Mouse (Mus musculus): ENCODE data around the gene Srpk1. TPM values are rescaled to one million over a fixed set of nuclear protein-coding genes. Genes with fewer than 3 reads are reported as not detected.
A peak's percentile ranks its signal among the peaks of the same experiment; 100 is the strongest.

Srpk1 gene
- 68.5 and 70.7 TPM in 2 replicates for polyA plus RNA-seq (2012; rRNA removed)

DNA sequence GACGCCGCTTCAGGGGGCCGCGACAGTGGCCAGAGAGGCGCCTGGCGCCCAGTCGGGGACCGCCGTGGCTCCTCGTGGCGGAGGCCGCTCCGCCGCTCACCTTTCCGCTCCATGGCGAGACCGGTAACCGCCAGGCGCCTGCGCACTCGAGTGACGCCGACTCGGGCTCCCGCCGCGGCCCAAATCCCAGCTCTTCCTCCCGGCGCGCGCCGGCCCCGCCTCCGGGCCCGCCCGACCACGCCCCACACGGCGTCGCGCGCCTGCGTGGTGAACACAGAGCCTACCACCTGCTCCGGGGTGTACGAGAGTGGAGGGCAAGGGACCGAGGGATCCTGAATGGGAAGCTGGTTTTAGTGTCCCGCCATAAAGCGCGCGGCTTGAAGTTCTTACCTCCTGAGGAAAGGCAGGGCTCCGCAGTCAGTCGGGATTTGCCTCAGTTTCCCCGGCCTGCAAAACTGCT is at the start of gene Srpk1:
Gene Srpk1 (minus strand): TSS at position 410 of the 460 bp plus-strand sequence.
- peak within 1 kb of the TSS; percentile 18; the same call in 1 of the 2 replicates for H3K27ac ChIP-seq (ENCODE audit: insufficient read depth, low read length)
- peak within 1 kb of the TSS; percentile 74 for H3K4me3 ChIP-seq (ENCODE audit: insufficient read depth, low read length)
- H3K4me1 ChIP-seq (ENCODE audit: control insufficient read depth, insufficient read depth, low read length) = peaks cover 17% of the 10 kb centered on the region
- no peak for TF ChIP-seq CTCF (IDR thresholded peaks at IDR 0.05; ENCODE audit: extremely low read depth, insufficient read depth, low read length)
- TF ChIP-seq POLR2A (IDR thresholded peaks at IDR 0.05; ENCODE audit: extremely low read depth, insufficient read depth, low read length) = peak; percentile 73

DNA sequence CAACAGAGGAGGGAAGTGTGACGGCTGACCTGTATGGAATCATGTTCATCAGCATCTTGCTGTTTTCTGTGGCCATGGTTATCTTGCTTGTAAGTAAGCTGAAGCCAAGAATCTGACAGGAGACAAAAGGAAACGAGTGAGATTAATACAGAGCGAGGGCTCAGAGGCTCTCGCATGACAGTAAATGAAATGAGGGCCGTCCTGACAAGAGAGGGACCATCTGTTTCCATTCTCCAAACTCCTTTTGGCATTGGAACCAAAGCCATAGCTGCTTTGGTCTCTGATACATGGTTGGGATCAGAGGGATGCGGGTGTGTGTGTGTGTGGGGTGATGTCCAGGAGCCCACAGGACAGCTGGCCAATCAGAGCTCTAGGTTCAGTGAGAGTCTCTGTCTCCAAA is 37.1 kb upstream of the Srpk1 start:
- no peak overlapping the region for H3K27ac ChIP-seq (ENCODE audit: insufficient read depth, low read length)
- H3K4me3 ChIP-seq (ENCODE audit: insufficient read depth, low read length) = no peak overlapping the region
- H3K4me1 ChIP-seq (ENCODE audit: control insufficient read depth, insufficient read depth, low read length) = no peaks in the 10 kb centered on the region
- TF ChIP-seq POLR2A (IDR thresholded peaks at IDR 0.05; ENCODE audit: extremely low read depth, insufficient read depth, low read length) (no peak), CTCF (IDR thresholded peaks at IDR 0.05; ENCODE audit: extremely low read depth, insufficient read depth, low read length) (no peak)

DNA sequence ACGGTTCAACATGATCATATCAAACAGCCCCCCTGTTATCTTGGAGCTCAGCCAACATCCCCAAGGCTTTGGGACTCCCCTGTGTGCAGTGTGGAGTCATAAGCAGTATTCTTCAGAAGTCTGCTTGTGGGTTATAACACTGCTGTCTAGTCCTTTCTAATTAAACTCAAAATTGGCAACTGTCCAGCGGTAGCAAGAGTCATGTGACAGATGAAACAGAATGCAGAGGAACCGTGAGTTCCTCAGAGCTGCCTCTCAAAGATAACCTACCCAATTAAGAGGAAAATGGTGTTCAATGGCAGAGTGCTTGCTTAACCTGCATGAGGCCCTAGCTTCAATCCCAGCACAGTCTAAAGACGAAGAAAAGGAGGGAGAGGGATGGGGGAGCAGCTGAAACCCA is 35.4 kb upstream of the Srpk1 start:
- no peak overlapping the region for H3K4me3 ChIP-seq (ENCODE audit: insufficient read depth, low read length)
- TF ChIP-seq CTCF (IDR thresholded peaks at IDR 0.05; ENCODE audit: extremely low read depth, insufficient read depth, low read length) = no peak
- TF ChIP-seq POLR2A (IDR thresholded peaks at IDR 0.05; ENCODE audit: extremely low read depth, insufficient read depth, low read length) = no peak
- no peak overlapping the region for H3K27ac ChIP-seq (ENCODE audit: insufficient read depth, low read length)
- no peaks in the 10 kb centered on the region for H3K4me1 ChIP-seq (ENCODE audit: control insufficient read depth, insufficient read depth, low read length)

DNA sequence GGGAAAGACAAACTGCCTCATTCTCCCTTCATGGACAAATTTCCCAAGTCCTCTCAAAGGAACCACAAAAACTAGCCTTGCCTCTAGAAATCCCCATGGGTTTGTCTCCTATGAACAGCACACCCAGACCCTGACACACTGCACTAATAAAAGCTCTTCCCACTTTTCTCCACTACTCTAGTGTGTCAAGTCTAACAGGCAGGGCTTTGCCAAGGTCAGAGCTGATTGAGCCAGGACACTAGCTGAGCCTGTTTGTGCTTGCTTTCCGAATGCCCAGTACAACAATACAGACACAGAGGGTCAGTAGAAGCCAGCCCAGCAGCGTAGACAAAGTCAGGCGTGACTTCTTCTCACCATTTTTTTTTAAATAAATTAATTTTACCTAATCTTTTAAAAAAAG is 27.8 kb upstream of the Srpk1 start:
- TF ChIP-seq CTCF (IDR thresholded peaks at IDR 0.05; ENCODE audit: extremely low read depth, insufficient read depth, low read length) (no peak), POLR2A (IDR thresholded peaks at IDR 0.05; ENCODE audit: extremely low read depth, insufficient read depth, low read length) (no peak)
- Histone ChIP-seq H3K4me1 (ENCODE audit: control insufficient read depth, insufficient read depth, low read length) (peaks cover 1% of the 10 kb centered on the region; the same call in 1 of the 2 replicates), H3K27ac (ENCODE audit: insufficient read depth, low read length) (no peak overlapping the region), H3K4me3 (ENCODE audit: insufficient read depth, low read length) (no peak overlapping the region)

DNA sequence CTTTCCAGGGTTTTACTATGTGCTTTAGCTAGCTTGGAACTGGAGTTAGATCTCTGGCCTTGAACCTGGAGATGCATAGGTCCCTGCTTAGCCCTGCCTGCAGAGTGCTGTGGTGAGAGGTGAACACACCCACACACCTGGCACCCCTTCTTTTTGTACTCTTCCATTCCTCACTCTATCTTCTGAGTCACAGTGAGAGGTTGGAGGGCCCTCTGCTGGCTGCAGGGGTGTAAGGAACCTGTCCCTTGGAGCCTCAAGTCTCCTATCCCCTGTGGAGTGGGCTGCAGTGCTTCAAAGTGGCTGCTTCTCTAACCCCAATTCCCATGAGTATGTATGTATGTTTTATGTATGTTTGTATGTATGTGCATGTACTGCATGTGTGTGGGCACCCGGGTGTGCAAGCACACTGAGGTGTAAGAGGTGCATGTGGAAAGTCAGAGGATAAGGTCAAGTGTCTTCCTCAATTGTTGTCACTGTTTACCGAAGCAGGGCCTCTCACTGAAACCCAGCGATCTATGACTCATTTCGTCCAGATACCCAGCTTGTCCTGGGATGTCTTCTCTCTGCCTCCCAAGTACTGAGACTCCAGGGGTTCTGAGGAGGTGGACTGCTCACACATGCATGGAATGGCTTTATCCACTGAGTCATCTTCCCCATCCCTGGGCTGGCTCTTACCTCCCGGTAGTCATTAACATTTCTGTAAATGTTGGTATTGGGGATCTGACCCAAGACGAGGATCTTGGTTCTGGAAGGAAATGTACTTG is 26.3 kb upstream of the Srpk1 start:
- TF ChIP-seq POLR2A (IDR thresholded peaks at IDR 0.05; ENCODE audit: extremely low read depth, insufficient read depth, low read length) (no peak), CTCF (IDR thresholded peaks at IDR 0.05; ENCODE audit: extremely low read depth, insufficient read depth, low read length) (peak; percentile 83)
- Histone ChIP-seq H3K27ac (ENCODE audit: insufficient read depth, low read length) (no peak overlapping the region), H3K4me1 (ENCODE audit: control insufficient read depth, insufficient read depth, low read length) (peaks cover 1% of the 10 kb centered on the region; the same call in 1 of the 2 replicates), H3K4me3 (ENCODE audit: insufficient read depth, low read length) (no peak overlapping the region)

DNA sequence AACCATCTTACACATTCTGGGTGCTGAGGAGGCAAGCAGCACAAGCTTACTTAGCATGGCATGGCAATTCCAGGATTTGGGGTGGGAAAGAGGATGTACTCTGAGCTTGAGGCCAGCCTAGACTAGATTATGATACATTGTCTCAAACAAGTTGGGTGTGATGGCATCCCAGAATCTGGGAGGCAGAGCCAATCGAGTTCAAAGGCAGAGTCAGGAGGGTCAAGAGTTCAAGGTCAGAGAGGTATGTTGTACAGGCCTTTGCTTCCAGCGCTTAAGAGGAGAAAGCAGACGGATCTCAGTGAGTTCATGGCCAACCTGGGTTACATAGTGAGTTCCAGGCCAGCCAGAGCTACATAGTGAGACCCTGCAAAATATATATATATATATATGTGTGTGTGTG is 23.7 kb upstream of the Srpk1 start:
- no peak for TF ChIP-seq CTCF (IDR thresholded peaks at IDR 0.05; ENCODE audit: extremely low read depth, insufficient read depth, low read length)
- no peak for TF ChIP-seq POLR2A (IDR thresholded peaks at IDR 0.05; ENCODE audit: extremely low read depth, insufficient read depth, low read length)
- H3K27ac ChIP-seq (ENCODE audit: insufficient read depth, low read length) = no peak overlapping the region
- no peak overlapping the region for H3K4me3 ChIP-seq (ENCODE audit: insufficient read depth, low read length)
- H3K4me1 ChIP-seq (ENCODE audit: control insufficient read depth, insufficient read depth, low read length) = peaks cover 4% of the 10 kb centered on the region; the same call in 1 of the 2 replicates

DNA sequence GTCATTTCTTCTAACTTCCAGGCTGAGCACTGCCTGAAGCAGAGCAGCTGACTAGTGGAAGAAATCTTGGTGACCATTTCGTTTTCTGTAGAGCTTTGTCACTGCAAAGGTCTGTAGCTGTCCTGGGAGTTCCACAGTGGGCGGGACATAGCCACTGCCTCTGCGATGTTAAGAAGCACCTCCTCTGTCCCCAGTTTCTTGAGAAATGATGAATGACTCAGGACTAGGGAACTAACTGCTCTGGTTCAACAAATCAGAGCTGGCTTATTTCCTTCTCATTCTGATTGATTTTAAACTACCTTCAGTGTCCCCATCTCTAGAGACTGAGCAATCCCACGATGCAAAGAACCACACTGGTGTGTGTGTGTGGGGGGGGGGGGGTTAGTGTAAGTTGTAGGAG is 21.6 kb upstream of the Srpk1 start:
- Histone ChIP-seq H3K27ac (ENCODE audit: insufficient read depth, low read length) (no peak overlapping the region), H3K4me3 (ENCODE audit: insufficient read depth, low read length) (no peak overlapping the region), H3K4me1 (ENCODE audit: control insufficient read depth, insufficient read depth, low read length) (peaks cover 4% of the 10 kb centered on the region; the same call in 1 of the 2 replicates)
- no peak for TF ChIP-seq CTCF (IDR thresholded peaks at IDR 0.05; ENCODE audit: extremely low read depth, insufficient read depth, low read length)
- TF ChIP-seq POLR2A (IDR thresholded peaks at IDR 0.05; ENCODE audit: extremely low read depth, insufficient read depth, low read length) = no peak

DNA sequence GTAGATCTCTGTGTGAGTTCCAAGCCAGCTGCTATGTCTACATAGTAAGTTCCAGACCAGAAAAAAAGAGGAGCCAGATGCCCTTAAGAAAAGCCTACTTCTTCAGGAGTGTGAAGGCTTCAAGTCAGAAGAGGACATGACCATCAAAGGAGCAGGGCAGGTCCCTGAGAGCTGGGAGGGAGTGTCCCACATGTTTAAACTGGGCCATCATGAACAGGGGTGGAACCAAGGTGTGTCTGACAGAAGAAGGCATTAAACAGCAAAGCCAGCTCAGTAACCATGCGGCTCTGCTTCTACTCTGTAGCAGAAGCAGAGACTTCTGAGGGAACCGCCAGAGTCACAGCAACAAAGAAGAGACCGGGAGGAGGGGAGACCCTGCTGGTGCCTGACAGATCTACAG is 21.2 kb upstream of the Srpk1 start:
- H3K4me1 ChIP-seq (ENCODE audit: control insufficient read depth, insufficient read depth, low read length) = peaks cover 4% of the 10 kb centered on the region; the same call in 1 of the 2 replicates

DNA sequence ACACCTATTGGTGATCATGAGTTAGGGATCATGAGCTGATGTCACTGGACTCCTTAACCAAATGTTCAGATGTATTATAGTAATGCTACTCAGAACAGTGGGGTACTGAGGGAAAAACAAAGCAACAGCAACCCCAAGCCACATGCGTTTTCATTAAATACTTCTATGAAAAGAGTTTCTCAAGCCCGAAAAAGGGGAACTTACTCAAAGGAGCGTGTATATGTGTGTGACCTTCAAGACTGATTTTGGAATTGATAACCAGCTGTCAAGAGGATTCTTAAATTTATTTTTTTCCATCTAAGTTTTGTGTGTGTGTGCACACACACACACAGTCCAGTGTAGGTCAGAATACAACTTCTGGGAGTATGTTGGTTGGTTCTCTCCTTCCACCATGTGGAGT is 17.6 kb upstream of the Srpk1 start:
- 0 out of 2 replicates have a peak, but pooled peaks cover 3% of the 10 kb centered on the region for H3K4me1 ChIP-seq (ENCODE audit: control insufficient read depth, insufficient read depth, low read length)
- TF ChIP-seq POLR2A (IDR thresholded peaks at IDR 0.05; ENCODE audit: extremely low read depth, insufficient read depth, low read length) (no peak), CTCF (IDR thresholded peaks at IDR 0.05; ENCODE audit: extremely low read depth, insufficient read depth, low read length) (no peak)
- H3K27ac ChIP-seq (ENCODE audit: insufficient read depth, low read length) = no peak overlapping the region
- no peak overlapping the region for H3K4me3 ChIP-seq (ENCODE audit: insufficient read depth, low read length)

More for the DNA sequence above, 21.2 kb upstream of the Srpk1 start:
- no peak overlapping the region for H3K4me3 ChIP-seq (ENCODE audit: insufficient read depth, low read length)
- TF ChIP-seq CTCF (IDR thresholded peaks at IDR 0.05; ENCODE audit: extremely low read depth, insufficient read depth, low read length) = no peak
- no peak for TF ChIP-seq POLR2A (IDR thresholded peaks at IDR 0.05; ENCODE audit: extremely low read depth, insufficient read depth, low read length)
- no peak overlapping the region for H3K27ac ChIP-seq (ENCODE audit: insufficient read depth, low read length)

Measured in cortical plate, adult 2 months (tissue).